Mouse (Mus musculus): ENCODE data around the gene Ccr1l1. TPM values are rescaled to one million over a fixed set of nuclear protein-coding genes. Genes with fewer than 3 reads are reported as not detected.
"Not testable (repeated sequence)": the region's sequence is repeated elsewhere in the genome, so short reads cannot be mapped to it uniquely, and the experiment has no call there.

Gene Ccr1l1
- total RNA-seq (2021), result not detected
- long read RNA-seq, experiment 1, result 0 reads
- long read RNA-seq, experiment 2, result 0 reads

GRCm38 (mm10) chr9:123978308-123978707, at the start of gene Ccr1l1:
Gene Ccr1l1 (minus strand): TSS chr9:123978408.
- DNase-seq, result no peak
- intact Hi-C loops (cut with DNase I), result no loop called here

- DNase-seq, result no peak
- intact Hi-C loops (cut with DNase I), result no loop called here
Measured at GRCm38 (mm10) chr9:124021672-124022071, 43.5 kb upstream of the Ccr1l1 start, which contains the start of gene Ccr3. Gene Ccr3 (plus strand): TSS chr9:124021972.

- DNase-seq, result no peak
- intact Hi-C loops (cut with DNase I), result no loop called here
Measured at GRCm38 (mm10) chr9:124019887-124020286, 41.7 kb upstream of the Ccr1l1 start.

GRCm38 (mm10) chr9:124016048-124016447, 37.8 kb upstream of the Ccr1l1 start:
- DNase-seq, result no peak
- intact Hi-C loops (cut with DNase I), result no loop called here

- DNase-seq, result no peak
Measured at GRCm38 (mm10) chr9:124014985-124015652, 36.9 kb upstream of the Ccr1l1 start.

GRCm38 (mm10) chr9:124013270-124013669, 35.1 kb upstream of the Ccr1l1 start:
- DNase-seq, result no peak
- intact Hi-C loops (cut with DNase I), result no loop called here

More at GRCm38 (mm10) chr9:124014985-124015652, 36.9 kb upstream of the Ccr1l1 start:
- intact Hi-C loops (cut with DNase I), result no loop called here

GRCm38 (mm10) chr9:124012691-124013090, 34.5 kb upstream of the Ccr1l1 start:
- intact Hi-C loops (cut with DNase I), result no loop called here
- DNase-seq, result no peak

- intact Hi-C loops (cut with DNase I), result no loop called here
- no peak for DNase-seq
Measured at GRCm38 (mm10) chr9:123999784-124000183, 21.6 kb upstream of the Ccr1l1 start.

GRCm38 (mm10) chr9:123997719-123998118, 19.5 kb upstream of the Ccr1l1 start:
- intact Hi-C loops (cut with DNase I), result no loop called here
- DNase-seq, result no peak

GRCm38 (mm10) chr9:123991312-123991906, 13.2 kb upstream of the Ccr1l1 start:
- intact Hi-C loops (cut with DNase I), result no loop called here
- no peak for DNase-seq

GRCm38 (mm10) chr9:123989671-123990070, 11.5 kb upstream of the Ccr1l1 start:
- intact Hi-C loops (cut with DNase I), result no loop called here
- no peak for DNase-seq

- intact Hi-C loops (cut with DNase I), result no loop called here
- no peak for DNase-seq
Measured at GRCm38 (mm10) chr9:123986217-123986616, 8.0 kb upstream of the Ccr1l1 start.

- DNase-seq, result no peak
- intact Hi-C loops (cut with DNase I), result no loop called here
Measured at GRCm38 (mm10) chr9:123984943-123985342, 6.7 kb upstream of the Ccr1l1 start.

GRCm38 (mm10) chr9:123982720-123983119, 4.5 kb upstream of the Ccr1l1 start:
- intact Hi-C loops (cut with DNase I), result no loop called here

GRCm38 (mm10) chr9:123981909-123982308, 3.7 kb upstream of the Ccr1l1 start:
- no peak for DNase-seq
- intact Hi-C loops (cut with DNase I), result no loop called here

More at GRCm38 (mm10) chr9:123982720-123983119, 4.5 kb upstream of the Ccr1l1 start:
- no peak for DNase-seq

- intact Hi-C loops (cut with DNase I); DNase-seq: not testable (repeated sequence)
Measured at GRCm38 (mm10) chr9:123980858-123981475, 2.8 kb upstream of the Ccr1l1 start.

GRCm38 (mm10) chr9:123976876-123977663, 1.1 kb downstream of the Ccr1l1 start:
- intact Hi-C loops (cut with DNase I), result no loop called here
- no peak for DNase-seq

- DNase-seq, result no peak
- intact Hi-C loops (cut with DNase I), result no loop called here
Measured at GRCm38 (mm10) chr9:123975630-123976029, 2.6 kb downstream of the Ccr1l1 start.

GRCm38 (mm10) chr9:123968290-123968912, 9.8 kb downstream of the Ccr1l1 start, which contains the start of gene Ccr1:
Gene Ccr1 (minus strand): TSS chr9:123968692.
- intact Hi-C loops (cut with DNase I), result no loop called here
- no peak for DNase-seq

- DNase-seq, result not testable (repeated sequence)
Measured at GRCm38 (mm10) chr9:123966858-123967495, 11.2 kb downstream of the Ccr1l1 start.

More at GRCm38 (mm10) chr9:123966858-123967495, 11.2 kb downstream of the Ccr1l1 start:
- intact Hi-C loops (cut with DNase I), result not testable (repeated sequence)

Data from gastrocnemius, postnatal 36 days (tissue).